Mouse (Mus musculus): ENCODE data around the gene Atp13a1. TPM values are rescaled to one million over a fixed set of nuclear protein-coding genes. Genes with fewer than 3 reads are reported as not detected.

The Atp13a1 gene
- polyA plus RNA-seq, 1 experiment from 2014 or later: 48.3 TPM

DNA sequence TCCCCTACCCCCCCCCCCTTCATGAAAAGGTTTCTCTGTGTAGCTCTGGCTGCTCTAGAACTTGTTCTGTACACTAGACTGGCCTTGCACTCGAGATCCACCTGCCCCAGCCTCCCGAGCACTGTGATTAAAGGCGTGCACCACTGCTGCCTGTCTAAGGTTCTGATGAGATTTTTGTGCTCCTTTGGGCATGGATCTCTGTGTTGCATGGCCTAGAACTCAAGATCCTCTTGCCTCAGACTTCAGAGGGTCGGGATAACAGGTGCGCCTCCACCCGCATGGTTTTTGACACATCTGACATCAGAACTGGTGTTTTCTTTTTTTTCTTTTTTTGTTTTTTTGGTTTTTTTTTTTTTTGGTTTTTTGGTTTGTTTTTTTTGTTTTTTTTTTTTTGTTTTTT, 13.6 kb downstream of the Atp13a1 start:
- DNase-seq (ENCODE audit: low spot score): no peak

DNA sequence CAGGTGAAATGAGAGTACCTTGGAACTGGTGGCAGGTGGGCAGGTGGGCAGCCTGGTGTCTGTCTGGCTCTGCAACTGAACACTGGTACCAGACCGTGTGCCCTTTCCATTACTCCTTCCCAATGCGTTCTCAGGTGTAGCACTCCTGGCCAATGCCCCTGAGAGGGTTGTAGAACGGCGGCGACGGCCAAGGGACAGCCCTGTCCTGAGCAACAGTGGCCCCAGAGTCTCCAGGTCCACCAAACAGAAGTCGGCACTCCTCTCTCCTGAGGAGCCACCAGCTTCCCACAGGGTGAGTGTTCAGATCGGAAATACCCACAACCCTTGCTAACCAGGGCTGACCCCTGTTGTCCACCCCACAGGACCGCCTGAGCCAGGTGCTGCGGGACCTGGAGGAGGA, 14.1 kb downstream of the Atp13a1 start:
- WGBS: 95% methylated on average over 10 of the region's 10 CpGs
- no peaks in the 10 kb centered on the region for H3K9me3 ChIP-seq
- H3K27ac ChIP-seq: no peak overlapping the region

More for the DNA sequence above, 13.6 kb downstream of the Atp13a1 start:
- H3K27ac ChIP-seq: no peak overlapping the region
- WGBS: 91% methylated on average over 6 of the region's 6 CpGs
- no peaks in the 10 kb centered on the region for H3K9me3 ChIP-seq
- no peak overlapping the region for H3K4me3 ChIP-seq
- no peaks in the 10 kb centered on the region for H3K27me3 ChIP-seq (ENCODE audit: insufficient read depth, poor library complexity, severe bottlenecking)
- H3K4me1 ChIP-seq: peaks cover 15% of the 10 kb centered on the region
- H3K36me3 ChIP-seq: peaks cover 86% of the 10 kb centered on the region

DNA sequence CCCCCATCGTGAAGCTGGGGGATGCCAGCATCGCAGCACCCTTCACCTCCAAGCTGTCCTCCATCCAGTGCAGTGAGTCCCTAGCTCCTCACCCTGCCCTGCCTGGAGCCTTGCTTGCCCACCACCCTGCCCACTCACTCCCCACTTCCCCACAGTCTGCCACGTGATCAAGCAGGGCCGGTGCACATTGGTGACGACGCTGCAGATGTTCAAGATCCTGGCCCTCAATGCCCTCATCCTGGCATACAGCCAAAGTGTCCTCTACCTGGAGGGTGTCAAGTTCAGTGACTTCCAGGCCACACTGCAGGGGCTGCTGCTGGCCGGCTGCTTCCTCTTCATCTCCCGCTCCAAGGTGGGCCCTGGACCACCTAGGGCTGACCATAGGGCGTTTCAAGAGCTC, 14.5 kb downstream of the Atp13a1 start:
- H3K4me3 ChIP-seq: no peak overlapping the region
- WGBS: 92% methylated on average over 9 of the region's 9 CpGs
- H3K36me3 ChIP-seq: peaks cover 78% of the 10 kb centered on the region
- DNase-seq (ENCODE audit: low spot score): no peak
- H3K9me3 ChIP-seq: no peaks in the 10 kb centered on the region
- H3K27me3 ChIP-seq (ENCODE audit: insufficient read depth, poor library complexity, severe bottlenecking): no peaks in the 10 kb centered on the region
- peaks cover 22% of the 10 kb centered on the region for H3K4me1 ChIP-seq
- H3K27ac ChIP-seq: no peak overlapping the region

More for the DNA sequence above, 14.1 kb downstream of the Atp13a1 start:
- H3K4me3 ChIP-seq: no peak overlapping the region
- DNase-seq (ENCODE audit: low spot score): no peak
- peaks cover 20% of the 10 kb centered on the region for H3K4me1 ChIP-seq
- H3K36me3 ChIP-seq: peaks cover 81% of the 10 kb centered on the region
- no peaks in the 10 kb centered on the region for H3K27me3 ChIP-seq (ENCODE audit: insufficient read depth, poor library complexity, severe bottlenecking)

DNA sequence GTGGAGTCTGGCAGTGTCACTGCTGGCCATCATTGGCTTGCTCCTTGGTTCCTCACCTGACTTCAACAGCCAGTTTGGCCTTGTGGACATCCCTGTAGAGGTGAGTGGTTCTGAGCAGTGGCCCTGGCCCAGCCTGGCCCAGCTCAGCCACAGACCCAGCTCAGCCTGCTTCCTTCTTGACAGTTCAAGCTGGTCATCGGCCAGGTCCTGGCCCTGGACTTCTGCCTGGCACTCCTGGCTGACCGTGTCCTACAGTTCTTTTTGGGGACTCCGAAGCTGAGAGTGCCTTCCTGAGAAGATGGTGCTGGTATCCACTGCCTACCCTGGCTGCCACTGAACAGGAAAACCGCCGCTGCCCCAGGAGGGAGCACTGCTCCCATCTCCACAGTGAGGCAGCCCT, 16.3 kb downstream of the Atp13a1 start:
- 89% methylated on average over 5 of the region's 5 CpGs for WGBS
- no peaks in the 10 kb centered on the region for H3K9me3 ChIP-seq
- H3K4me1 ChIP-seq: peaks cover 22% of the 10 kb centered on the region
- H3K4me3 ChIP-seq: no peak overlapping the region
- peaks cover 78% of the 10 kb centered on the region for H3K36me3 ChIP-seq
- no peak overlapping the region for H3K27ac ChIP-seq
- no peak for DNase-seq (ENCODE audit: low spot score)
- H3K27me3 ChIP-seq (ENCODE audit: insufficient read depth, poor library complexity, severe bottlenecking): no peaks in the 10 kb centered on the region

DNA sequence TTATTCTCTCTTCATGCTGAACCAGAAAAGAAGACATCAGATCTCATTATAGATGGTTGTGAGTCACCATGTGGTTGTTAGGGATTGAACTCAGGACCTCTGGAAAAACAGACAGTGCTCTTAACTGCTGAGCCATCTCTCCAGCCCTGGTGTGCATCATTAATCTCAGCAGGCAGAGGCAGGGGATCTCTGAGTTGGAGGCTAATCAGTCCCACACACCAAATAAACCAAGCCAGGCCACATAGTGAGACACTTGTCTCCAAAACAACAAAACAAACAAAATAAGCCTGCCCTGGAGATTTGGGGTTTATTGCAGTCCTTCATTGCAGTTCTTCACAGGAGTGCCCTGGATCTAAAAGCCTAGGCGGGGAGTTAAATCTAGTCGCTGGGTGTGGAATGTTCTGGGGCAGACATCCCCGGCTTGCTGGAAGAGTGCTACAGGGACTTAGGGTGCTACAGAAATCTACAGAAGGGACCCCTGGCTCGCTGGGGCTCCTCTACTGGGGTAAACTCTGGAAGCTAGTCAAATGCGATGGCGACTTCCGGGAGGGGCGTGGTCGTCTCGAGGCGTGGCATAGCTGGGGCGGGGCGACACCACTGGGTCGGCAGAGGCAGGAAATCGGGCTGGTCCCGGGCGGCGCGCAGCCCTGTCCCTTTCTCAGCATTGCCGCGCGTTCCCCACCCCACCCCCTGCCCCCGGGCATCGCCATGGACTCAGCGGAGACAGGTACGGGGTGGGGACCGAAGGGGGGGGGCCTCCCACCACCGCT, 17.3 kb downstream of the Atp13a1 start, which contains the start of gene Gmip:
Gene Gmip, plus strand, starts transcription at position 586 of the 770 bp plus-strand sequence.
- Histone ChIP-seq H3K27ac (peak within 1 kb of the TSS; percentile 83), H3K4me3 (peak within 1 kb of the TSS; percentile 67), H3K4me1 (peaks cover 22% of the 10 kb centered on the region), H3K9me3 (no peaks in the 10 kb centered on the region), H3K27me3 (ENCODE audit: insufficient read depth, poor library complexity, severe bottlenecking) (no peaks in the 10 kb centered on the region), H3K36me3 (peaks cover 68% of the 10 kb centered on the region)
- WGBS: 6% methylated on average over 28 of the region's 28 CpGs
- peak; percentile 92 for DNase-seq (ENCODE audit: low spot score)

DNA sequence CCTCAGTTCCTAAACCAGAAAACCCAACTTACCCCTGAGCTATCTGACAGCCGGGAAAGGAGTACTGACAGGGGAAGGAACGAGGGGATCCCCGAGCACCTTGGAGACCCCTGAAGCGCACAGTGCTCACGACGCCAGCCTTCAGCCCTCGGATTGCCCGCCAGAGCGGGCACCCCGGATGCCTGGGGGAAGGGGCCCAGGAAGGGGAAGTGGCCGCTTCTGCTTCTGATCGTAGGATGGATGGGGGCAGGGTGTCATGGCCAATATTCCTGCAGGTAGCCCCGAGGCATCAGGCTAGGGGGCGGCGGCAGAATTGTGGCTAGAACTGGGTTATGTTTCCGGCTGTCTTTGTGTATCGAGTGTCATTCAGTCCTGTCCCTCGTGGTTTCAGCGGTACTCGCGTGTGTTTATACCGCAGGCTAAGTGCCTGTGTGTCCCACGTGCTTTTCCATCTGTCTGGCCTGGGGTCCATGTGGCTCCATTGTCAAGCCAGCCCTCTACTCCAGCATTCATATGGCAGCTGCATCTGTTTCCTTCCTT, 18.0 kb downstream of the Atp13a1 start:
- Histone ChIP-seq H3K27me3 (ENCODE audit: insufficient read depth, poor library complexity, severe bottlenecking) (no peaks in the 10 kb centered on the region), H3K27ac (peak overlapping the region; percentile 83), H3K36me3 (peaks cover 68% of the 10 kb centered on the region), H3K9me3 (no peaks in the 10 kb centered on the region), H3K4me1 (peaks cover 22% of the 10 kb centered on the region), H3K4me3 (peak overlapping the region; percentile 67)
- 2% methylated on average over 23 of the region's 23 CpGs for WGBS
- no peak for DNase-seq (ENCODE audit: low spot score)

DNA sequence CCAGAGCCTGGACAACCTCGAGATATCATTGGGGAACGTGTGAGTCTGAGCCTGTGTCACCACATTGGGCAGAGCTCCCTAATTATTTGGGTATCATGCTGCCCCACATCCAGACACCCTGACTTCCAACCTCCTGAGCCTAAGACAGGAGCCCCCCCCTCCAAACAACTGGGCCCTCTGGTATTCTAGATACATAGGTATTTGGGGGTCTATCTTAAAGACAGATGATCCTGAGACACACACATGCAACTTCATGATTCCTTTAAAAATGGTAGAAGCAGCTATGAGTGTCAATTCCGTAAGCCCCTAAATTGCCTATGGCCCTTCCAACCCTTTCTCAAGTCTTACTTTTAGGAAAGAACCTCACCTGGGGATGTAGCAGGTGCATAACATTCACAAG, 18.9 kb downstream of the Atp13a1 start:
- DNase-seq (ENCODE audit: low spot score): no peak
- Histone ChIP-seq H3K36me3 (peaks cover 70% of the 10 kb centered on the region), H3K27me3 (ENCODE audit: insufficient read depth, poor library complexity, severe bottlenecking) (no peaks in the 10 kb centered on the region)

DNA sequence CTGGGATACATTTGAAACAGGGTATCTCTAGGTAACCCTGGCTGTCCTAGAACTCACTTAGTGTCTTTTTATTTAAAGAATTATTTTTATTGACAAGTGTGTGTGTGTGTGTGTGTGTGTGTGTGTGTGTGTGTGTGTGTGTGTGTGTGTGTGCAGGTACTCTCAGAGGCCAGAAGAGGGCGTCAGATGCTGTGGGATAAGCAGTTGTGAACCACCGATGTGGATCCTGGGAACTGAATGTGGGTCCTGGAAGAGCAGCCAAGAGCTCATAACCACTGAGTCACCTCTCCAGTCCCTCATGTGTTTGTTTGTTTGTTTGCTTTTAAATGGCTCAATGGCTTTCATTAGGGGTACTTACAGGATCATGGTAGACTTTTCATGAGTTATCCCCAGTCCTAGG, 23.9 kb downstream of the Atp13a1 start:
- 82% methylated on average over 2 of the region's 2 CpGs for whole genome bisulfite sequencing
- peaks cover 72% of the 10 kb centered on the region for H3K36me3 ChIP-seq
- H3K27ac ChIP-seq: no peak overlapping the region
- H3K4me3 ChIP-seq: no peak overlapping the region
- H3K4me1 ChIP-seq: peaks cover 14% of the 10 kb centered on the region
- no peaks in the 10 kb centered on the region for H3K9me3 ChIP-seq
- no peak for DNase-seq (ENCODE audit: low spot score)
- H3K27me3 ChIP-seq (ENCODE audit: insufficient read depth, poor library complexity, severe bottlenecking): no peaks in the 10 kb centered on the region

More for the DNA sequence above, 18.9 kb downstream of the Atp13a1 start:
- Histone ChIP-seq H3K27ac (no peak overlapping the region), H3K9me3 (no peaks in the 10 kb centered on the region), H3K4me3 (peak overlapping the region; percentile 67), H3K4me1 (peaks cover 22% of the 10 kb centered on the region)
- WGBS: 45% methylated on average over 3 of the region's 3 CpGs

DNA sequence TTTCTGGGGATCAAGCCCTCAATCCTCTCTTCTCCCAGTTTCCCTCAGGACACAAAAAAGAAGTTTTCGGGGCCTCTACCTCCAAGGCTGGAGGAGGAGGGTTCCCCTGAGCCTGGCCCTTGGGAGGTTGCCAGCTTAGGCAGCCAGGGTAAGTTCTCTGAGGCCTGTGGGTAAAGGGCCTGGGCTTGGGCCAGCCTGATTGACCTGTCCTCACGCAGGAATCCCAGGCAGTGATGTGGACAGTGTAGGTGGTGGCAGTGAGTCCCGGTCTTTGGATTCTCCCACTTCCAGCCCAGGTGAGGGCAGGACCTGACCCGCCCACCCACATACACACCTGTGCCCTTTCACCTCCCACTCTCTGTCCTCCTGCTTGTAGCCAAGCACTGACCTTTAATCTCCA, 24.4 kb downstream of the Atp13a1 start:
- H3K27me3 ChIP-seq (ENCODE audit: insufficient read depth, poor library complexity, severe bottlenecking): no peaks in the 10 kb centered on the region
- 93% methylated on average over 4 of the region's 4 CpGs for WGBS
- no peak overlapping the region for H3K27ac ChIP-seq
- peaks cover 72% of the 10 kb centered on the region for H3K36me3 ChIP-seq
- no peak for DNase-seq (ENCODE audit: low spot score)
- H3K4me1 ChIP-seq: peaks cover 11% of the 10 kb centered on the region
- H3K9me3 ChIP-seq: no peaks in the 10 kb centered on the region
- no peak overlapping the region for H3K4me3 ChIP-seq

DNA sequence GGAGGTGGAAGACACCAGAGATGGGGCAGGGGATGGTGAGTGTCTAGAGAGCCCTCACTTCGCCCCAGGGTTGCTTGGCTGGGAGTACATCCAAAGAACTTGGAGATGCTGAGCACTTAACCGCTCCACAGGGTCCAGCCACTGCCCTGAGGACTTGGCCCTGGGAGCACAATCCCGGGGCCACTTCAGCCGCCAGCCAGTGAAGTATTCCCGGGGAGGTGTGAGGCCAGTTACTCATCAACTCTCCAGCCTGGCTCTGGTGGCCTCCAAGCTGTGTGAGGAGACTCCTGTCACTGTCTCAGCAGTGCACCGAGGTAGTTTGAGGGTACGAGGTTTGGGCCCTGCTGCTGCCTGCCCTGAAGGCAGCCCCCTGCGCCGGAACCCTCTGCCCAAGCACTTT, 29.5 kb downstream of the Atp13a1 start:
- Histone ChIP-seq H3K4me3 (no peak overlapping the region), H3K9me3 (no peaks in the 10 kb centered on the region), H3K36me3 (peaks cover 44% of the 10 kb centered on the region), H3K27ac (no peak overlapping the region), H3K27me3 (ENCODE audit: insufficient read depth, poor library complexity, severe bottlenecking) (no peaks in the 10 kb centered on the region; the same call in 1 of the 2 replicates), H3K4me1 (peaks cover 43% of the 10 kb centered on the region)
- no peak for DNase-seq (ENCODE audit: low spot score)
- 74% methylated on average over 9 of the region's 9 CpGs for WGBS

DNA sequence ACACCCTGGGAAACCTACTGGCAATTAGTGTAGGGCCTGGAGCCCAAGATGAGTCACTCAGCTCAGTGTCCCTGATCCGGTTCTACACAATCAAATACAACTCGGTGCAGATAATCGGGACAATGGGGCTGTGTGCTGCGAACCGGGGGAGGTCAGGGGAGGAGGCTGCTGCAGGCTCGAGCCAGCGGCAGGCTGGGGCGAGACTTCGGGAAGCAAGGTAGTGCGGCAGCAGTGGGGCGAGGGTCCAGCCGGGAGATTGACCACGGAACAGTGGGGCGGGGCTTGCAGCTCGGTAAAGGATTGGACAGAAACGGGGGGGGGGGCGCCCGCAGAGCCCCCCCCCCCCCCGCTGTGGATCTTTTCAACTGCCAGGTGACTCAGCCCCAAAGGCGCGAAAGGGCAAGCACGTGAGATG, 31.0 kb downstream of the Atp13a1 start:
- Histone ChIP-seq H3K4me1 (peaks cover 32% of the 10 kb centered on the region), H3K9me3 (no peaks in the 10 kb centered on the region), H3K27me3 (ENCODE audit: insufficient read depth, poor library complexity, severe bottlenecking) (no peaks in the 10 kb centered on the region; the same call in 1 of the 2 replicates), H3K36me3 (peaks cover 39% of the 10 kb centered on the region), H3K4me3 (peak overlapping the region; percentile 73), H3K27ac (peak overlapping the region; percentile 84)
- no peak for DNase-seq (ENCODE audit: low spot score)
- 1% methylated on average over 16 of the region's 22 CpGs for WGBS

DNA sequence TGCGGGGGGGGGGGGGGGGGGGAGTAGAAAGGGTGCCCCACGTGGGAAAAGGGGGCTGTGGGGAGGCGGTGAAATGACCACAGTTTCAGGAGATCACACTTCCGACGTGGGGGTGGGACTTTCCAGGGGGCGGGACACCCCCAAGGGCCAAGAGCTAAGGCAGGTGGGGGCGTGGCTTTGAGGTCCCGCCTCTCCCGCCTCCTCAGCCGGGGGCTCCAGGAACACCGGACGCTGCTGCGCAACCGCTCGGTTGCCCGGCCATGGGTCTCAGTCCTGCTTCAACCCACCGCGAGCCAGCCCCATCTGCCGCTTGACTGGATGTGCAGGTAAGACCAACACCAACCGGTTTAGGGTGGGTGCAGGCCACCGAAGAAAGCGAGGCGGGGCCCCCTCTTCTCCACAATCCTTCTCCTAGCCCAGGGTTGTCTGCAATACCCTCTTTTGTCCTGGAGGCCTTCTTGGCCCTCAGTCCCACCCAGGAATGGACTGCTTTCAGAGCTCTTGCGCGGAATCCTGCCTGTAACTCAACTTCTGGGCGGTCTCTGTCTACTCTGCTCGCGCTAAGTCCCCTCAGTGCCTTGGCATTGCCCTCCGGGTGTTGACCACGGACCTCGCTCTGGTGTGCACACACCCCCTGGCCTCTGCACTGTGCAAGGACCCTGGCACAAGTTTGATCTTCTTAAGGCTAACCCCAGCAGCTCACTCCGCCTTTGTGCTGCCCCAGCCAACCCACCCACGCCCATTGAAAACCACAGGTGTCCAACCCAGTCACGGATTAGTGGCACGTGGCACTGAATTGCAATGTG, 31.6 kb downstream of the Atp13a1 start, which contains the start of gene Lpar2:
Gene Lpar2, plus strand, starts transcription at position 44 of the 806 bp plus-strand sequence.
- Histone ChIP-seq H3K4me1 (peaks cover 32% of the 10 kb centered on the region), H3K36me3 (peaks cover 33% of the 10 kb centered on the region), H3K27ac (peak within 1 kb of the TSS; percentile 84), H3K4me3 (peak within 1 kb of the TSS; percentile 73), H3K9me3 (no peaks in the 10 kb centered on the region), H3K27me3 (ENCODE audit: insufficient read depth, poor library complexity, severe bottlenecking) (no peaks in the 10 kb centered on the region; the same call in 1 of the 2 replicates)
- DNase-seq (ENCODE audit: low spot score): peak; percentile 91
- WGBS: 2% methylated on average over 33 of the region's 35 CpGs

DNA sequence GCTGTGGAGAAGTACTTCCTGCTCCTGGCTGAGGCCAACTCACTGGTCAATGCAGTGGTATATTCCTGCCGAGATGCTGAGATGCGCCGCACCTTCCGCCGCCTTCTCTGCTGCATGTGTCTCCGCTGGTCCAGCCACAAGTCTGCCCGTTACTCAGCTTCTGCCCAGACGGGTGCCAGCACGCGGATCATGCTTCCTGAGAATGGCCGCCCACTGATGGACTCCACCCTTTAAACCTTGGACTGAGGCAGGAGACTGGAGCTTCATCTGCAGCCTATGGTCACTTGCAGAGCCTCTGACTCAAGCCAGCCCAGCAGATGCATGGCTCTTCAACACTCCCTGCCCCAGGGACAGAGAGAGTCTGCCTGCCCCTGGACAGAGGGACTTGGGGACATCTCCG, 35.4 kb downstream of the Atp13a1 start:
- Histone ChIP-seq H3K36me3 (peaks cover 29% of the 10 kb centered on the region), H3K4me1 (peaks cover 32% of the 10 kb centered on the region), H3K9me3 (no peaks in the 10 kb centered on the region), H3K27ac (no peak overlapping the region), H3K27me3 (ENCODE audit: insufficient read depth, poor library complexity, severe bottlenecking) (no peaks in the 10 kb centered on the region; the same call in 1 of the 2 replicates), H3K4me3 (no peak overlapping the region)
- no peak for DNase-seq (ENCODE audit: low spot score)
- 92% methylated on average over 12 of the region's 12 CpGs for WGBS

Measured in heart, embryonic 10.5 days (tissue).